Mouse (Mus musculus) stomach, embryonic 16.5 days (tissue): ENCODE measurements around the gene 1700016K19Rik. TPM values are rescaled to one million over a fixed set of nuclear protein-coding genes. Genes with fewer than 3 reads are reported as not detected.
A peak's percentile ranks its signal among the peaks of the same experiment; 100 is the strongest.

Source experiments
- ATAC-seq: fragments of 200-750 bp; cut with Nextera tagmentation; 2 replicates; pipeline ENCODE4 v1.8.0; 2017; ENCODE audit warnings: moderate number of reproducible peaks, moderate TSS enrichment; ENCODE audit not compliant: insufficient read depth, low FRiP score
- H3K27ac ChIP-seq: fragments of 300-500 bp; sonication (generic); 2 replicates; pipeline ENCODE4 v1.5.1; 2014; ENCODE audit warnings: low read length
- H3K27me3 ChIP-seq: fragments of 300-500 bp; sonication (generic); 2 replicates; pipeline ENCODE4 v1.6.1; 2014; ENCODE audit warnings: low read length, control low read depth, mixed read lengths; ENCODE audit not compliant: control insufficient read depth, insufficient read depth
- H3K36me3 ChIP-seq: fragments of 300-500 bp; sonication (generic); 2 replicates; pipeline ENCODE4 v1.6.1; 2014; ENCODE audit warnings: low read length; ENCODE audit not compliant: control insufficient read depth, insufficient read depth
- H3K4me1 ChIP-seq: fragments of 300-500 bp; sonication (generic); 2 replicates; pipeline ENCODE4 v1.6.1; 2014; ENCODE audit warnings: low read length, control low read depth, mixed read lengths; ENCODE audit not compliant: control insufficient read depth, insufficient read depth
- H3K4me2 ChIP-seq: fragments of 300-500 bp; sonication (generic); 2 replicates; pipeline ENCODE4 v1.6.1; 2014; ENCODE audit warnings: low read depth, low read length, mixed read lengths
- H3K4me3 ChIP-seq: fragments of 300-500 bp; sonication (generic); replicated peaks from 2 replicates; pipeline ENCODE4 v1.5.1; 2014; ENCODE audit warnings: mild to moderate bottlenecking, low read length
- H3K9ac ChIP-seq: fragments of 300-500 bp; sonication (generic); 2 replicates; pipeline ENCODE4 v1.6.1; 2014; ENCODE audit warnings: low read length
- H3K9me3 ChIP-seq: fragments of 300-500 bp; sonication (generic); replicated peaks from 2 replicates; pipeline ENCODE4 v1.6.1; 2016; ENCODE audit warnings: low read length, control low read depth; ENCODE audit not compliant: control insufficient read depth
- WGBS: fragments of 180-500 bp; shearing (Covaris S2); extraction: QIAGEN DNeasy Blood & Tissue Kit; methylation state at CpG from one replicate; pipeline ENCODE4 v1.1.7; 2014; 5-methylcytosine and 5-hydroxymethylcytosine counted together
- polyA plus RNA-seq: library from polyadenylated mRNA; unstranded; fragments of >200 nt; fragmentation: Nextera tagmentation; extraction: Ambion mirVana; gene quantifications from 2 replicates; pipeline ENCODE4 v1.2.1, GENCODE M21; 2015

The 1700016K19Rik gene
- polyA plus RNA-seq, 1 experiment from 2014 or later = 2.9 TPM

- Histone ChIP-seq H3K36me3 (no peaks in the 10 kb centered on the region), H3K27me3 (no peaks in the 10 kb centered on the region), H3K9me3 (no peaks in the 10 kb centered on the region), H3K4me3 (peak overlapping the region; percentile 65), H3K9ac (peak overlapping the region; percentile 79), H3K27ac (peak overlapping the region; percentile 71; the same call in 1 of the 2 replicates), H3K4me2 (peak overlapping the region; percentile 93), H3K4me1 (peaks cover 13% of the 10 kb centered on the region; the same call in 1 of the 2 replicates)
- WGBS = 14% methylated on average over 28 of the region's 28 CpGs
- ATAC-seq = no peak
These were observed 33.9 kb upstream of the 1700016K19Rik start for GRCm38 (mm10) chr11:75965674-75966400.

- Histone ChIP-seq H3K9me3 (no peaks in the 10 kb centered on the region), H3K36me3 (no peaks in the 10 kb centered on the region), H3K4me1 (peaks cover 13% of the 10 kb centered on the region; the same call in 1 of the 2 replicates), H3K4me3 (peak overlapping the region; percentile 65), H3K27ac (peak overlapping the region; percentile 71), H3K27me3 (no peaks in the 10 kb centered on the region), H3K9ac (peak overlapping the region; percentile 79), H3K4me2 (peak overlapping the region; percentile 93)
- under 1% methylated on average over 80 of the region's 90 CpGs for WGBS
- ATAC-seq = peak; percentile 89
These were observed 33.0 kb upstream of the 1700016K19Rik start for GRCm38 (mm10) chr11:75966401-75967372.

GRCm38 (mm10) chr11:75968761-75969160 lies 31.0 kb upstream of the 1700016K19Rik start:
- no peaks in the 10 kb centered on the region for H3K36me3 ChIP-seq
- no peak overlapping the region for H3K4me3 ChIP-seq
- H3K27me3 ChIP-seq = no peaks in the 10 kb centered on the region
- peaks cover 13% of the 10 kb centered on the region; the same call in 1 of the 2 replicates for H3K4me1 ChIP-seq
- WGBS = 91% methylated on average over 6 of the region's 6 CpGs
- no peak overlapping the region for H3K27ac ChIP-seq
- no peak for ATAC-seq
- H3K9me3 ChIP-seq = no peaks in the 10 kb centered on the region
- no peak overlapping the region for H3K9ac ChIP-seq
- no peak overlapping the region for H3K4me2 ChIP-seq

DNA sequence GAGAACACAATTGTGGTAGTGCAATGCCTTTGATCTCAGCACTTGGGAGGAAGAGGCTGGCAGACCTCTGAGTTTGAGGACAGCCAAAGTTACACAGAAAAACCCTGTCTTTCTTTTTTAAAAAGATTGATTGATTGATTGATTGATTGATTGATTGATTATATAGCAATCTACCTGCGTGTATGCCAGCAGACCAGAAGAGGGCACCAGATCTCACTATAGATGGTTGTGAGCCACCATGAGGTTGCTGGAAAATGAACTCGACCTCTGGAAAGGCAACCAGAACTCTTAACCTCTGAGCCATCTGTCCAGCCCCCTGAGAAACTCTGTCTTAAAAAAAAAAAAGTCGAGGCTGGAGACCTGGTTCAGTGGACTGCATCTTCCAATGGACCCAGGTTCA lies 29.1 kb upstream of the 1700016K19Rik start:
- H3K4me1 ChIP-seq = peaks cover 4% of the 10 kb centered on the region; the same call in 1 of the 2 replicates

GRCm38 (mm10) chr11:75972188-75972587 lies 27.5 kb upstream of the 1700016K19Rik start:
- no peak overlapping the region for H3K4me3 ChIP-seq
- no peak overlapping the region for H3K9ac ChIP-seq
- WGBS = 82% methylated on average over 3 of the region's 3 CpGs
- H3K27ac ChIP-seq = no peak overlapping the region
- H3K9me3 ChIP-seq = no peaks in the 10 kb centered on the region
- no peaks in the 10 kb centered on the region for H3K27me3 ChIP-seq
- no peak for ATAC-seq
- no peaks in the 10 kb centered on the region for H3K36me3 ChIP-seq
- H3K4me1 ChIP-seq = no peaks in the 10 kb centered on the region
- no peak overlapping the region for H3K4me2 ChIP-seq

More for the DNA sequence above, 29.1 kb upstream of the 1700016K19Rik start:
- H3K9me3 ChIP-seq = no peaks in the 10 kb centered on the region
- no peak overlapping the region for H3K4me3 ChIP-seq
- ATAC-seq = no peak
- H3K9ac ChIP-seq = no peak overlapping the region
- H3K27ac ChIP-seq = no peak overlapping the region
- WGBS = 23% methylated on average over 3 of the region's 3 CpGs
- no peaks in the 10 kb centered on the region for H3K27me3 ChIP-seq
- H3K4me2 ChIP-seq = no peak overlapping the region
- no peaks in the 10 kb centered on the region for H3K36me3 ChIP-seq

DNA sequence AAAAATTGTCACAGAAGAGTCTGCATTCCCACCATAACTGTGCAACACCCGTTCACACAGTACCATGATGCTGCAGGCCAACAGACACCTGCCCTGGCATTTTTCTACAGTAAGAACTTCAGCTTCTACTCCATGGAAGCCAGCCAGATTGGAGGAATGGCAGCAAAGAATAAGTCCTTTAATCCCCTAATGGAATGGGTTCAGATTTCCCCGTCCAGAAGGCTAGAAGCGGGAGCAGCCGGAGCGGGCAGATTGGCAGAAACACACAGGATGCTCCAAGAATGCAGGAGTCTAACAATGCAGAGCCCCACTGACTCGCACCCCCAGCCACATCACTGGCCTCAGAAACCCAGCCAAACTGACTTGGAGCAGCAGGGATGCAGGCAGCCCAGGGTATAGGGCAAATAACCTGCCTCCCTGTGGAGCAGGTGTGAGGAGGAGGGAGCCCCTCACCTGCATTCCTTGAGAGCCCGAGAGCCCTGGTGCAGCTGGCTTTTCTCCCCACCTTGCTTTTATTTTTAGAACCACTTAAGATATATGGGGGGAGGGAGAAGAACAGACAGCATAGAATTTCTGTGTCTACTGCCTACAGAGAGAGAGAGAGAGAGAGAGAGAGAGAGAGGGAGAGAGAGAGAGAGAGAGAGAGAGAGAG lies 26.7 kb upstream of the 1700016K19Rik start:
- Histone ChIP-seq H3K27ac (no peak overlapping the region), H3K4me2 (no peak overlapping the region), H3K9me3 (no peaks in the 10 kb centered on the region), H3K4me3 (no peak overlapping the region), H3K4me1 (no peaks in the 10 kb centered on the region), H3K27me3 (no peaks in the 10 kb centered on the region), H3K36me3 (no peaks in the 10 kb centered on the region), H3K9ac (no peak overlapping the region)
- WGBS = 21% methylated on average over 7 of the region's 7 CpGs
- no peak for ATAC-seq

DNA sequence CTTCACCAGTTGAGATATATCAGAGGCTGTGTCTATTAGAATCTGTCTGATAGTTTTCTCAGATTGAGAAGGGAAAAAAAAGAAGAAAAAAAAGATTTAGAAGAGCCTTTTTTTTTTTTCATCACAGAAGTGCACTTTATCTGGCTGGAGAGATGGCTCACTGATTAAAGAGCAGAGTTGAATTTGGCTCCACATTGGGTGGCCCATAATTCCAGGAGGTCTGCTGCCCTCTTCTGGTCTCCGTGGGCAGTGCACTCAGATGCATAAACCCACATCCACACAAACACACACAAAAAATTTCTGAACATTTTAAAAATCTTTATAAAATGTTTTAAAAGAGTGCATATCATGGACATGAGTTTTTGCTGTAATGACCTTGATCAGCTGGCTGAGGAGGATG lies 25.7 kb upstream of the 1700016K19Rik start:
- H3K4me3 ChIP-seq = no peak overlapping the region
- H3K4me1 ChIP-seq = no peaks in the 10 kb centered on the region
- WGBS = 86% methylated on average over 1 of the region's 1 CpGs
- H3K9ac ChIP-seq = no peak overlapping the region
- H3K27me3 ChIP-seq = no peaks in the 10 kb centered on the region
- H3K9me3 ChIP-seq = no peaks in the 10 kb centered on the region
- H3K36me3 ChIP-seq = no peaks in the 10 kb centered on the region
- no peak overlapping the region for H3K27ac ChIP-seq
- no peak overlapping the region for H3K4me2 ChIP-seq
- no peak for ATAC-seq

DNA sequence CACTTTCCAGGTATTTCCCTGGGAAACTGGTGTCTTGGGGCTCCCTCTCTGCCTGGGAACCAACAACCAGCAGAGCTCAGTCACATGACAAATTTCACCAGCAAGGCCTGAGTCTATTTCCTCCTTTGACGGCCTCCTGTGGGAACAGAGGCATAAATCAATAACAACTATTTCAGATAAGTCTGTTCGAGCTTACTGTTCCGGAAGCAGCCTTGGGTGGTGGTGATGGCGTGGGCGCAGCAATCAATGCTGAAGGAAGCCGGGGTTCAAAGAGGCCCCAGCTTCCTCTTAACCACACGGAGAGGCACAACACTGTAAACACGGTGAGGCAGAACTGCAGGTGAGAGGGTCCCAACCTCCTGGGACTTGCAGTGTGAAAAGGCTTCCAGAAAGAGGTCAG lies 23.0 kb upstream of the 1700016K19Rik start:
- no peak overlapping the region for H3K4me2 ChIP-seq
- no peaks in the 10 kb centered on the region for H3K9me3 ChIP-seq
- no peak overlapping the region for H3K27ac ChIP-seq
- peak; percentile 40; the same call in 1 of the 2 replicates for ATAC-seq
- no peaks in the 10 kb centered on the region for H3K27me3 ChIP-seq
- WGBS = 41% methylated on average over 8 of the region's 8 CpGs
- H3K36me3 ChIP-seq = no peaks in the 10 kb centered on the region
- H3K9ac ChIP-seq = no peak overlapping the region
- H3K4me3 ChIP-seq = no peak overlapping the region
- no peaks in the 10 kb centered on the region for H3K4me1 ChIP-seq
